Mouse (Mus musculus) c-Kit-positive CD71-positive TER-119-negative erythroid progenitor cells, embryonic 14.5 days (primary cell): ENCODE measurements at regions not wholly inside any gene's neighbourhood (a gene's known extent, or its start where the extent isn't known, plus 50 kb on each side); places are given as distances from the start of the nearest gene placed in this dataset.

Experiments
- DNase-seq: peaks from one replicate; pipeline ENCODE4 v3.0.0-alpha.2; 2013; ENCODE audit warnings: low read depth

- no peak for DNase-seq
These were observed 2631.2 kb upstream of the 5930422O12Rik start for GRCm38 (mm10) chr8:30797341-30797740.

DNA sequence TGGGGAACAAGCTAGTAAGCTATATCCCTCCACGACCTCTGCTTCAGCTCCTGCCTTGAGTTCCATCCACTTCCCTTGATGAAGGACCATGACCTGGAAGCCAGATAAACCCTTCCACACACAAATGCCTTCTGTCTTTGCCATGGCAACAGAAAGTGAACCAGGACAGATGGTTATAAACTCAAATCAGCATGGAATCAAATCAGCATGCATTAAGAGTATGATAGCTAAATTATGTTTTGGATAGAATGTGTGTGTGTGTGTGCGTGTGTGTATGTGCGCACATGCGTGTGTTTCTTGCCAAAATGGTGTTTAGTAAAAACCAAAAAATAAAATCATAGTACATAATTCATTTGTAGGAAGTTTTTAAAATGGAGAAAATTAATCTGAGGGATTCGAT is 2611.5 kb upstream of the 5930422O12Rik start:
- DNase-seq = no peak

- DNase-seq = no peak
These were observed 2605.5 kb upstream of the 5930422O12Rik start for GRCm38 (mm10) chr8:30822835-30823587.

GRCm38 (mm10) chr8:30823588-30823938 is 2604.9 kb upstream of the 5930422O12Rik start:
- no peak for DNase-seq

DNA sequence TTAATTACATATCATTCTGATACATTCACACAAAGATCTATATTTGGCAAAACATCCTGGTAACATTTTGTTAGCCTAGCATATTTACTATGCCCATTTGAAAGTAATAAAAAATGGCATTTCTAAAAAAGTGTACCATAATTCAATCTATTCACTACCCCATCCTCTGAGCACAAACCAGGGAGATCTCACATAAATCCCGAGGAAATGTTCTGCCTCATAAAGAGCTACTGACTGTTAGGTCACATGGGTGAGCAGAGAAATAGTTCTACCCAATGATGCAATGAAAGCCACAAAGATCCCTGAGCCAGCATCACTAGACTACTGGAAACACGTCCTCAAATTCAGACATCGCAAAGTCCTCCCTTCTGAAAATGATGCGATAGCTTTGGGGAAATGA is 2602.5 kb upstream of the 5930422O12Rik start:
- DNase-seq = no peak

GRCm38 (mm10) chr8:30838056-30838455 is 2590.5 kb upstream of the 5930422O12Rik start:
- DNase-seq = no peak

DNA sequence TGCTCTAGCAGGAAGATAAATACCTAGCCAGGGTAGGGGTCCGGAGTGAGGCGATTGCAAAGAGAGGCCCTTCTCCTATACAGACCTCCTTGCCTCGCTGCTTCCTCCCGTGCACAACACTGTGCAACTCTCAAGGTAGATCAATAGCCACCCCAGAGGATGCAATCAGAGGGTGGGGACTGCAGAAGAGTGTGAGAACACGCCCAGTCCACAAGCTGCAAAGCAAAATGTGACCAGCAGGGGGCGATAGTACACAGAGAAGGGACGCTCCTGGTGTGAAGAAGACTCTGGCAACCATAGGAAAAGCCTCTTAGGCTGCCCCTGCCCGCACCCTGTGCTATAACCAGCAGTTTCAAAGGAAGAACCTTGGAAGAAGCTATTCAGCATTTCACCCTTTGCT is 2588.4 kb upstream of the 5930422O12Rik start:
- DNase-seq = peak; percentile 4

GRCm38 (mm10) chr8:30863017-30863416 is 2565.5 kb upstream of the 5930422O12Rik start:
- DNase-seq = no peak

DNA sequence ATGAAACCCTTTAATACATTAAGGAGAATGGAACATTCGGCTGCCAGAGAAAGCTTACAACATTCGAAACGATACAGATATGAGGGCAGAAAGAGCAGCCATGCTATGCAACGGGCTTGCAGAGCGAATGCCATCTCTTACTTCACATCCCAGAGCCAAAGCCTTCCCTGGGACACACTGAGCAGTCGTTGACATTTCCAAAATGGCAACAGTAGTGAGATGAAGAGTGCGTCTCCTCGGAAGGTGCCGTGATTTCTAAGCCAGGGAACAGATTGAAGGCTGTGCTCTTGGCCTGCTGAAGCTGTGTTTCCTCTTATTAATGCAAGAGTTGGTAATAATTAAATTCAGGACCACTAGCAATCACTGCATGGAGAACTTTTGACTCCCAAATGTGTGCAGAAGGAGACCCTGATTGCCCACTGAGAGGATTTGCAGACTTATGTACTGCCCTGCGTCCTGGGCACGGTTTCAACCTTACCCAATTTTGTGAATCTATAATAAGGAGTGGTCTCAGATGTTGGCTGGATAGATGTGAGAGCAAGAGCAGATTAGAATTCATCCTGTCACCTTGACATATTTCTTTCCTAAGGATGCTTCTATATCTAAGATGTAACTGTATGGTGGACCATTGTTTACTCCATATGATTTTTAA is 2522.3 kb upstream of the 5930422O12Rik start:
- DNase-seq = no peak

GRCm38 (mm10) chr8:30913664-30914063 is 2514.8 kb upstream of the 5930422O12Rik start:
- no peak for DNase-seq

DNA sequence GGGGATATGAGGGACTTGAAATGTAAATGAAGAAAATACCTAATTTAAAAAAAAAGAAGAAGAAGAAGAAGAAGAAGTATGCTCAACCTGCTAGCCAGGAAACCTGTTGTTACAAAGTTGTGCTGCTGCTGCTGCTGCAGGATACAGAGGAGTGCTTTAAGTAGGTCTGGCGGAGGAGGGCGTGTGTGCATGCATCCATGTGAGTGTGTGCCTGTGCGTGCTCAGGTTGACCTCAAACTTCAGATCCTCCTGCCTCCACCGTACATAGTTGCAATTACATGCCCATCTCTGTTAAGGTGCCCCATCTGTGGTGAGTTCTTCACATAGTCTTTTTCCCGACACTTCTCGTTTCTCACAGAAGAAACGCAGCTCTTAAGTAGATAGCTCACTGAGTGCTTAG is 2513.4 kb upstream of the 5930422O12Rik start:
- no peak for DNase-seq

- DNase-seq = no peak
These were observed 2512.8 kb upstream of the 5930422O12Rik start for GRCm38 (mm10) chr8:30915601-30916171.

GRCm38 (mm10) chr8:30916184-30916751 is 2512.2 kb upstream of the 5930422O12Rik start:
- no peak for DNase-seq

GRCm38 (mm10) chr8:30921451-30921850 is 2507.1 kb upstream of the 5930422O12Rik start:
- DNase-seq = no peak

DNA sequence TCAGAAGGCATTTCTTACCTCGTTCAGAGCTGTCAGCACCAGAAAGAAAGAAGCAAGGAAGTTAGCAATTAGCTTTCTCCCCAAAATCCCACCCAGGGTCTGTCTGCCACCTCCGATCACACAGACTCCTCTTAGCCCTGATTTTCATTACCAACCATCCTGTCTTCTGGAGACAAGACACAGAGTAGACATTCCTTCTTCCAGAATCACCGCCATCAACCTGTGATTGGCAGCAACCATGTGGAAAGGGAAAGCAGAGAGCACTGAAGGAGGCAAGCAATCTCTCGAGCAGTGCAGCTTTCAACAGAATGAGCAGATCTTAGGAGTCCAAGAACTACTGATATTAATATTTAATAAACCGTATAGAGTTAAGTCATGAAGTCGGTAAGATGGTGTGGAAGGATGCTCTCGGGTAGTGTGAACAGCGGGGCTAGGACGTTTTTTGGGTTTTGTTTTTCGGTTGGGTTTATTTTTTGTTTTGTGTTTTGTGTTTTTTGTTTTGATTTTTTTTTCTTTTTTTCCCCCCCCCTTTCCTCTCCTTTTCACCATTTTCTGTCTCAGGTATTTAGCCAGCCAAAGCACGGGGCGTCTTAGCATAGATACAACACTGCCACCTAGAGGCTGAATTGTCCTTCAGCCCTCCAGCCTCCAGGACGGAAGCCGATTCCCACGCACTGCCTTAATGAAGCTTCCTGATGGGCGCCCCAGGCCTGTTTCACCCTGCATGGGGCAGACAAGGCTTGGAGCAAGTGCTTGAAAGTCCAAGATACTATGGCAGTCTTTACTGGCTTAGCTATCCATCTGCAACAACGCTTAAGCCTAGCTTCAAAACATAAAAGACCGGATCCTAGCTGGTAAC is 2505.0 kb upstream of the 5930422O12Rik start:
- peak; percentile 7 for DNase-seq

GRCm38 (mm10) chr8:30924160-30924534 is 2504.4 kb upstream of the 5930422O12Rik start:
- no peak for DNase-seq

DNA sequence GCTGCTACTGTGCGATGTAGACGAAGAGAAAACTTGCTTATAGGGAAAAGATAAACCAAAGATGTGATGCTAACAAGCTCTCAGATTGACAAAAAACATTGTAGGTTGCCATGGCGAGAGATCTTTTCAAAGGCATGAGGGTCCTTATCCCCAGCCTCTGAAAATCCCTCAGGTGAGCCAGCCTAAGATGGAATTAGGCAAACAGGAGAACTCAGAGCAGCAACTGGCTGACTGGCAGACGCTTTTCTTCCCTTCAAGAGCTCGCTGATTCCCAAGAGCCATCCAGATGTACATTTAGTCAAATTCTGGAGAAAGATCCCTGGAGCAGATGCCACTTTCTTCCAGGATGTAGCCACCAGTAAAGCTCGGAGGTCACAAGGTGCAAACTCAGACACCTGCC is 2503.9 kb upstream of the 5930422O12Rik start:
- no peak for DNase-seq

DNA sequence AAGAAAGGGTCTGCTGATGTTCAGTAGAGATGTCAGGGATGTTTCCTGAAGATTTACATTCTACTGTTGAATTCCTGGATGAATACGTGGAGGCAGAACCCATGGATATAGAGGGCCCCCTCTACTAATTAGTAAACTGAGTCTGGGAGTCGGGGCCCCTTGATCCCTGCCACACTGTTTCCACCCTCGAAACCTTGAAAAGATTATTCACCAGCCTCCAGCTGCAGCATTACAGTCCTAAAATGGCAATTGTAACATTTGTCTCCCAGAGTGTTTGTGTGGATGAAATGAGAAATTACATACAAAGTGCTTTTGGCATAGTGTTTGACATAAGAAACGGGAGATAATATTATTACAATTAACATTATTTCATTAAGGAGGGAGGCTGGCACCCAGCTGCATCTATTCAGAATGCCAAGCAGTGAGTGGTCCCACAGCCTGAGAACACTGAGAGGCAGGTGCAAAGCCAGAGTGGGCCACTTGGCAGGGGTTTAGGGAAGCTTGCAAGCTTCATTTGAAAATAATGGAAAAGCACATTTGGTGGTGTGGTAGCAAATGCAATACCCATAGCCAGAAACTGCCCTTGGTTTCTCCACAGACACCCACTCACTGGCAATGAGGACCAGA is 2490.9 kb upstream of the 5930422O12Rik start:
- DNase-seq = no peak

GRCm38 (mm10) chr8:30940901-30941300 is 2487.6 kb upstream of the 5930422O12Rik start:
- DNase-seq = no peak

- DNase-seq = no peak
These were observed 2486.9 kb upstream of the 5930422O12Rik start for GRCm38 (mm10) chr8:30941511-30942175.
